Mouse (Mus musculus) liver, embryonic 14.5 days (tissue): Measurements from ENCODE around the gene Mink1. TPM values are rescaled to one million over a fixed set of nuclear protein-coding genes. Genes with fewer than 3 reads are reported as not detected.

Experiments
- ATAC-seq: fragments of 200-750 bp; cut with Nextera tagmentation; 2 replicates; pipeline ENCODE4 v1.8.0; 2017; ENCODE audit warnings: moderate number of reproducible peaks, mild to moderate bottlenecking, moderate library complexity; ENCODE audit not compliant: insufficient read depth
- DNase-seq, 3 experiments: peaks; one replicate each; pipeline ENCODE4 v3.0.0-alpha.2; 2012 to 2013; ENCODE audit warnings: low read depth in 3 of 3, low spot score in 3 of 3
- H3K27ac ChIP-seq: fragments of 300-500 bp; sonication (generic); 2 replicates; pipeline ENCODE4 v1.5.1; 2014; ENCODE audit warnings: moderate library complexity, mild to moderate bottlenecking, control low read depth, inconsistent platforms
- H3K27me3 ChIP-seq: fragments of 300-500 bp; sonication (generic); 2 replicates; pipeline ENCODE4 v1.6.1; 2014; ENCODE audit warnings: mild to moderate bottlenecking, low read length, moderate library complexity; ENCODE audit not compliant: control insufficient read depth, insufficient read depth
- H3K36me3 ChIP-seq: fragments of 300-500 bp; sonication (generic); replicated peaks from 2 replicates; pipeline ENCODE4 v1.6.1; 2014; ENCODE audit warnings: low read depth; ENCODE audit not compliant: control insufficient read depth, insufficient read depth
- H3K4me1 ChIP-seq, 2 experiments: fragments of 200-500 bp in 1 of 2; fragments of 300-500 bp in 1 of 2; sonication (generic) in 1 of 2; replicated peaks; 2 replicates each; pipeline ENCODE4 v1.6.1; 2012 to 2014; ENCODE audit warnings: antibody characterized with exemption in 1 of 2, inconsistent platforms in 1 of 2, low read length in 1 of 2; ENCODE audit not compliant: control insufficient read depth in 2 of 2, insufficient read depth in 2 of 2
- H3K4me2 ChIP-seq: fragments of 300-500 bp; sonication (generic); 2 replicates; pipeline ENCODE4 v1.6.1; 2014; ENCODE audit warnings: low read depth, mild to moderate bottlenecking, control low read depth, moderate library complexity
- H3K4me3 ChIP-seq, 2 experiments: fragments of 200-500 bp in 1 of 2; fragments of 300-500 bp in 1 of 2; sonication (generic) in 1 of 2; 2 replicates each; pipeline ENCODE4 v1.5.1; 2012 to 2014; ENCODE audit warnings: low read depth in 2 of 2, low read length in 2 of 2, mild to moderate bottlenecking in 2 of 2, control low read depth in 1 of 2, inconsistent platforms in 1 of 2, moderate library complexity in 1 of 2; ENCODE audit not compliant: insufficient read depth in 1 of 2
- H3K9ac ChIP-seq: fragments of 300-500 bp; sonication (generic); replicated peaks from 2 replicates; pipeline ENCODE4 v1.6.1; 2014; ENCODE audit warnings: mild to moderate bottlenecking, control low read depth, moderate library complexity
- H3K9me3 ChIP-seq: fragments of 300-500 bp; sonication (generic); 2 replicates; pipeline ENCODE4 v1.6.1; 2016; ENCODE audit warnings: low read length, mixed read lengths; ENCODE audit not compliant: control insufficient read depth
- CTCF ChIP-seq: IDR thresholded peaks from 2 replicates; pipeline ENCODE4 v1.5.1; 2016; ENCODE audit warnings: antibody characterized with exemption, low read depth, control low read depth
- EP300 ChIP-seq: IDR thresholded peaks from 2 replicates; pipeline ENCODE4 v1.6.1; 2016; ENCODE audit warnings: antibody characterized with exemption, low read depth
- WGBS: fragments of 180-500 bp; shearing (Covaris S2); extraction: QIAGEN DNeasy Blood & Tissue Kit; methylation state at CpG from one replicate; pipeline ENCODE4 v1.1.7; 2014; ENCODE audit not compliant: insufficient replicate concordance; 5-methylcytosine and 5-hydroxymethylcytosine counted together
- polyA plus RNA-seq, 2 experiments: library from polyadenylated mRNA; depleted of rRNA in 1 of 2; stranded (reverse) in 1 of 2; unstranded in 1 of 2; fragments of >200 nt; fragmentation: Nextera tagmentation in 1 of 2; extraction: Ambion mirVana in 1 of 2; gene quantifications; 2 replicates each; pipeline versions ENCODE4 v1.2.1 to v1.2.3; 2012 to 2014

The Mink1 gene
- polyA plus RNA-seq, 2 experiments: 3.7 to 14.1 TPM

GRCm38 (mm10) chr11:70652884-70653344, 90.2 kb downstream of the Mink1 start:
- no peak for ATAC-seq
- Histone ChIP-seq H3K4me3 (peak overlapping the region; percentile 85 to 97), H3K9me3 (no peaks in the 10 kb centered on the region), H3K27ac (peak overlapping the region; percentile 91), H3K4me1 (peaks cover 54 to 58% of the 10 kb centered on the region in 2 experiments), H3K4me2 (peak overlapping the region; percentile 85), H3K9ac (peak overlapping the region; percentile 99), H3K36me3 (peaks cover 43% of the 10 kb centered on the region), H3K27me3 (no peaks in the 10 kb centered on the region; the same call in 1 of the 2 replicates)
- TF ChIP-seq CTCF (no peak), EP300 (no peak)
- DNase-seq: no peak
- WGBS: 24% methylated on average over 6 of the region's 6 CpGs

- ATAC-seq (peak; percentile 73), DNase-seq (peak in 1 of 3 experiments; percentile 58)
- peak overlapping the region; percentile 85 to 97 for H3K4me3 ChIP-seq
- H3K9ac ChIP-seq: peak overlapping the region; percentile 99
- H3K27me3 ChIP-seq: no peaks in the 10 kb centered on the region; the same call in 1 of the 2 replicates
- peaks cover 43% of the 10 kb centered on the region for H3K36me3 ChIP-seq
- peak overlapping the region; percentile 91 for H3K27ac ChIP-seq
- under 1% methylated on average over 47 of the region's 63 CpGs for WGBS
- TF ChIP-seq EP300: no peak
- TF ChIP-seq CTCF: no peak
- no peaks in the 10 kb centered on the region for H3K9me3 ChIP-seq
- H3K4me1 ChIP-seq: peaks cover 52 to 55% of the 10 kb centered on the region in 2 experiments
- H3K4me2 ChIP-seq: peak overlapping the region; percentile 85
Measured at GRCm38 (mm10) chr11:70653345-70654197, 90.9 kb downstream of the Mink1 start.

- peak within 1 kb of the TSS; percentile 85 to 97 for H3K4me3 ChIP-seq
- peak within 1 kb of the TSS; percentile 85 for H3K4me2 ChIP-seq
- H3K36me3 ChIP-seq: peaks cover 36% of the 10 kb centered on the region
- H3K9me3 ChIP-seq: no peaks in the 10 kb centered on the region
- peaks cover 45 to 47% of the 10 kb centered on the region in 2 experiments for H3K4me1 ChIP-seq
- ATAC-seq: peak; percentile 68
- H3K9ac ChIP-seq: peak within 1 kb of the TSS; percentile 99
- peak within 1 kb of the TSS; percentile 91 for H3K27ac ChIP-seq
- no peak for TF ChIP-seq CTCF
- TF ChIP-seq EP300: peak; percentile 15; the same call in 1 of the 2 replicates
- no peaks in the 10 kb centered on the region; the same call in 1 of the 2 replicates for H3K27me3 ChIP-seq
- DNase-seq: peak; percentile 74 to 76 (median 75)
- under 1% methylated on average over 57 of the region's 61 CpGs for WGBS
Measured at GRCm38 (mm10) chr11:70654198-70654922, 91.7 kb downstream of the Mink1 start, which contains the start of gene Pfn1. Gene Pfn1, minus strand, starts transcription at chr11:70654644.

DNA sequence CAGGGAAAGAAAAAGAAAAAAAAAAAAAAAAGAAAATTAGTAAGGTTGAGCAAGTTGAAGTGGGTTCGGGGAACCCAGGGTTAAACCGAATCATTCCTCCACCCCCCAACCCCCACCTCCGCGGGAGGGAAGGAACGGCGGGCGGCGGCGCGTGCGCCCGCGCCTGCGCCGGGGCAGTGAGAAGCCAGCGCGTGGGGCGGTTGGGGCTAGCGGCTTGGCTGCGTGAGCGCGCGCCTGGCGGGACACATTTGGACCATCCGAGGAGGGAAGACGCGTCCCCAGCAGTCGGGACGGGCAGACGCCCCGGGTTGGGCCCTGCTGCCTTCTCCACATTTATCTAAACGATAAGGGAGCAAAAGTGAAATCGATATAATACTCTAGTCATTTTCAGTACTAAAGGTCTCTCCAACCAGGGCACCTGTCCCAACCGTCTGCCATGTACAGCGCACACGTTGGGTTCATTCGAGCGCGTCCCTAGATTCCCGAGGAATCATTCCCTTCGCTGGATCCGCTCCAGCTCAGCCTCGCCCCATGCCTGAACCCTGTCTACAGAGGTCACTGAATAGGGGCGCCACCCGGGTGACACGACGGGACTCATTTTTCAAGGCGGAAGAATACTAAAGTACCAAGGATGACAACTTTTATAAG, 92.4 kb downstream of the Mink1 start:
- Histone ChIP-seq H3K4me2 (peak overlapping the region; percentile 85), H3K27me3 (no peaks in the 10 kb centered on the region; the same call in 1 of the 2 replicates), H3K9me3 (no peaks in the 10 kb centered on the region), H3K4me3 (peak overlapping the region; percentile 66 to 97), H3K36me3 (peaks cover 29% of the 10 kb centered on the region), H3K4me1 (peaks cover 40 to 42% of the 10 kb centered on the region in 2 experiments), H3K27ac (peak overlapping the region; percentile 91), H3K9ac (peak overlapping the region; percentile 99)
- TF ChIP-seq EP300: no peak; the same call in 1 of the 2 replicates
- no peak for TF ChIP-seq CTCF
- ATAC-seq (peak; percentile 60), DNase-seq (peak; percentile 60 to 63 (median 63))
- WGBS: under 1% methylated on average over 48 of the region's 48 CpGs
